Mouse (Mus musculus) layer of hippocampus, postnatal 36 days (tissue): Measurements from ENCODE around the gene Gm10134. TPM values are rescaled to one million over a fixed set of nuclear protein-coding genes. Genes with fewer than 3 reads are reported as not detected.
A peak's percentile ranks its signal among the peaks of the same experiment; 100 is the strongest.
"Not testable (repeated sequence)": the region's sequence is repeated elsewhere in the genome, so short reads cannot be mapped to it uniquely, and the experiment has no call there.

ENCODE experiments used
- DNase-seq, 2 experiments: peaks; one replicate each; pipeline ENCODE4 v3.0.0; 2022
- total RNA-seq, 2 experiments: library from RNA; stranded (reverse); gene quantifications; 2 replicates each; pipeline ENCODE4 v1.2.3; 2021

Gene Gm10134
- total RNA-seq, 2 experiments from 2014 or later: 1.9 TPM; not detected in 1

DNA sequence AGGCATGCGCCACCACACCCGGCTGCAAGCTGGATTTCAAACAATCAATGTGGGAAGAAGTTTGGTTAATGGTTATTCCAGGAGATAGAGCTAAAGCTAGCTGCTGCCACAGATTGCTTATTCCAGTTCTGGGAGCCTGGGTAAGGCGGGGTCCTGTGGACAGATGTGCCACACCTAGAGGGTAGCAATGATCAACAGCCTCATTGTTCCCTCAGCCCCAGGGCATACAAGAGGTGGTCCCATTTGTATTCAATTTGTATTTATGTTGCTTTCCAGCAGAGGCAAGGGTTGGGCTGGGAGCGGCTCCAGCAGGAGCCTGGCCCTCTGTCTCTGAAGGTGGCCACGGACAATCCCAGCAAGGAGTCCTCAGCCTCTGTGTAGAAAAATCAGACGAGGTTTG, 396 bp downstream of the Gm10134 start:
- no peak for DNase-seq

DNA sequence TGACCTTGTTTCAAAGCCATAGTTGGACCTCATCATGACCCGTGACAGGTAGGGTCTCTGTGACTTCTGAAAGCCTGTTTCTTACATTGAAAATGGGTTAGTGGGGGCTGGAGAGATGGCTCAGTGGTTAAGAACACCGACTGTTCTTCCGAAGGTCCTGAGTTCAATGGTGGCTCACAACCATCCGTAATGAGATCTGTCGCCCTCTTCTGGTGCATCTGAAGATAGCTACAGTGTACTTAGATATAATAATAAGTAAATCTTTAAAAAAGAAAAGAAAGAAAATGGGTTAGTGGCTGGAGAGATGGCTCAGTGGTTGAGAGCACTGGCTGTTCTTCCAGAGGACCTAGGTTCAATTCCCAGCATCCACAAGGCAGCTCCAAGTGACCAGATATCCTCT, 5.7 kb downstream of the Gm10134 start:
- DNase-seq: not testable (repeated sequence)

DNA sequence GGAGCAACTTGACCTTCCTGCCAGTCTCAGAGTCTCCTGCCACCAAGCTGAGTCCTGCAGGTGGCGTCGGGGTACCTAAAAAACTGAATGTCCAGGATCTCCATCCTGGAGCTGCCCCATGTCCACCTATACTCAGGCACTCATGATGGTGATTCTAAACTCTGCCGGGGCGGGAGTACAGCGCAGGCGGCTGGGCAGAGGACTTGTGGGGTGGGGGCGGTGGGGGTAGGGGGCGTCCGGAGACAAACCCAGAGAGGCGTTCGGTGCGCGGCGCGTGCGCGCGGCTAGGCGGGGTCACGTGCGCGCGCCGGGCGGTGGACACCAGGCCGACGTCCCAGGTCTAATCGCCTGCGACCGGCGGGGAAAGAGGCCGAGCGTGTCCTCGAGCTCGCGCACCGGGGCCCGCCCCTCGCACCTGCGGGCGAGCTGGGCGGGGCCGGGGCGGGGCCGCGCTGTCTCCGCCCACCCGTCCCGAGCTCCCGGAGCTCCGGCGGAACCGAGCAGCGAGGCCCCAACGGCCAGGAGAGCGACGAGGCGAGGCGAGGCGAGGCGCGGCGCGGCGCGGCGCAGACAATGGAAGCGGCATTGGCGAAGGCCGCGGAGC, 7.0 kb downstream of the Gm10134 start, which contains the start of gene Ralgds:
Ralgds (plus strand) TSS at position 328 of the 604 bp plus-strand sequence.
- DNase-seq: peak in 1 of 2 experiments; percentile 46

DNA sequence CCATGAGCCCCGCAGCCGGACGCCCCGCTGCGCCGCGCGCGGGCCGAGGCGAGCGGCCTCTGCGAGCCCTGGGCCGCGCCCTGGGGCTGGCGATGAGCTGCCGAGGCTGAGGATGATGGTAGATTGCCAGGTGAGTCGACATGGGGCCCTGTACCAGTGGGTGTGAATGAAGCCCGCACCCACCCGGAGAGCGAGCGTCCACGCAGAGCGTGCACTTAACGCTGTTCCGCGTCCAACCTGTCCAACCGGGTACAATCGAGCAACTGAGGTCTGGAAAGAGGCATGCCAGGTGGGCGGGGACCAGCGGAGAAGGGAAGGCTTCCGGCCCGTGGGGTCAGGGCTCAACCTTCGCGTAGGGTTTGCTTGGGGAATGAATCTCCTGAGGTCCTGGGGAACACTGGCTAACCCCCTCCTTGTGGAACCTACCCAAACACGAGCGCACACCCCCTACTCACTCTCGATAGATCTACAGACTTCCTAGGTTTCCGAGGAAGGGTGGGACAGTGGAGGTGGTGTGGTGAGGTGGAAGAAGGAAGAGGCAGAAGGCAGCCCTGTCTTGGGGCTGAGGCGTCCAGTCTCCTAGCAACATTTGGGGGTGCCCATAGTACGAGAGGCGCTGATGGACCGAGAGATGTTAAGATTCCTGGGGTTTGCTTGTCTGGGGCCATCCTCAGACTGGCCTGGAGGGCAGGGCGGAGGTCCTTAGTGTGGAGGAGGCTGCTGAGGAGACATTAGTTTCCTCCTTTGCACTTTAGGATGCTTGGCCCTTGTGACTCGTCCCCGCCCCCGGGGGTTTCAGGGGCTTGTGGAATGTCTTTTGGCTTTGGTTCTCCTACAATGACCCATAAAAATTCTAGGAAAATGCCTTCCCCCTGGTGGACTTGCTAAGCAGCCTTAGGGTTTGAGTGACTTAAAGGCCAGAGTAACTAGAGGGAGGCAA, 7.8 kb downstream of the Gm10134 start:
- peak in 1 of 2 experiments; percentile 40 for DNase-seq

DNA sequence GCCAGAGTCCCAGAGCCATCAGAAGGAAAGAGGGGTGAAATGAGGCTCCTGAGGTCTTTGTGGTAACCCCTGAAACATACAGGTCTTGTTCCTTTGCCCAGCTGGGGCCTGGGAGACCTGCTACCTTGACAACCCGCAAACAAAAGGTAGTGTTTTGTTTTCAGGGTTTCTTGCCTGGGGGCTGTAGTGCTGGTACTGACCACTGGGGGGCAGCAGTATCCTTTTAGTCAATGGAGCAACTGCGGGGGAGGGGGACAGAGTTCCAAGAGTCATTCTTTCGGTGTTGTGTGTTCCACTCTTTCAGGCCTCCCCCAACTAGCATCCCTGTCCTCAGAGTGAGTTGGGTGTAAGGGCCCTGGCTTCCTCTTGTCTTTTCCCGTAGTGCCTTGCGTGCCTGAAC, 8.6 kb downstream of the Gm10134 start:
- DNase-seq: peak; percentile 81 to 85

DNA sequence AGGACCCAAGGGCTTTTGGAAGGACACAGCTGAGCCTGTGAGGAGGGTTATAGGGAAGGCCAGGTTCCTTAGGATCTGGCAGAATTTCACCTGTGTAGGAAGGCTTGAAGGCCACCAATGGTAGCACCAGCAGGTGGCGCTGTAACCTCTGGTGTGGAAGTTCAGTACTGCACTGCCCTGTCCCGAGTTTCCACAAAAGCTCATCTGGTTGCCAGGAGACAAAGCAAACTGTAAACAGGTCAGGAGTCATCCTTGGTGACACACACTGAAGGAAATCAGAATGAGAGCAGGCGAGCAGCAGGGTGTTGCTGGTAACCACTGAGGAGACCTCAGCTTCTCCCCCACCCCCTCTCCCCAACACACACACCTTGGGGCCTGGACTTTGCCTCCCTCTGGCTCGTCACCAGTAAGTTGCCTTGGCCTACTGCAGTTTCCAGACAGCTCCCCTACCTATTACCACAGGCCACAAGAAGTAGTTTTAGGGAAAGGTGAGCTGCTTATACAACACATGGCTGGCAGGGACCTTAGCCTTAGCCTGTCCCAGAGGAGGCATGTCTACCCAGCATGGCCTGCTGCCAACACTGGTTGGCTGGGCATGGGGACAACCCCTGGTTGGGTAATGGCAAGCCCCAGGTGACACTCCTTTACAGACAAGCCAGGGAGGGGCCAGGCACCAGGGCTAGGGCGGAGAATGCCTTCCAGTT, 11.5 kb downstream of the Gm10134 start:
- peak in 1 of 2 experiments; percentile 46 for DNase-seq

DNA sequence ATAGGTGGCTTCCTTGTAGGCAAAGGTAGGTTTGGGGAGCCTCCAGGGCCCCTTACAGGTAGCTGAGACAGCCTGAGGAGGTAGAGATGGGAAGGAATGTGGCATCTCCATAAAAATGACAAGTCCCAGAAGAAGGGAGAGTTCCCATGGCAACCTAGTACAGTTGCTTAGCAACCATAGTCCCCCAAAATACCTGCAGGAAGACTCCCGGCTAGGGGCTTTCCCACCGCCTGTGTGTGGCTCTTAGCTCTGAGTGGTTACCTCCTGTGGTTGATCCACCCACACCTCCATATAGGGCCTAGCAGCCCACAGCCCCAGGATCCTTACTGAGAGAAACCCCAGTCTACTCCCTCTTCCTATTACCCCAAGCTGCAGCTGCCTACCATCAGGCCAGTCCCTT, 12.3 kb downstream of the Gm10134 start:
- peak in 1 of 2 experiments; percentile 45 for DNase-seq

DNA sequence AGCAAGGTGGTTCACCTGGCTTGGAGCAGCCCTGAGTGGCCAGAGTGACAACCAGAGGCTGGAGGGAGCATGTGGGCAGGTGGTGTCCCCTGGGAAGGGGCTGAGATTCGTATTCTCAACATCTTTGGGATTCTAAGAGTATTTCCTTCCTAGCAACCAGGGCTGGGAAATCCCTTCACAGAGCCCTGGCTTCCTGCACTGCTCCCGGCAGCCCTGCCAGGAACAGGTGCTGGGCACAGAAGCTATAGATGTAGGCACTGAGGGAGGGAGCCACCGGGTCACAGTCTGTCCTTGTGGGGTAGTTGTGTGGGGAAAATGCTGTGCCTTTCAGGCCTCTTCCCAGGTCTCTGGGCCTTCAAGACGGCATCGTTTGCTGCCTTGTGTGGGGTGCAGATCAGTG, 14.7 kb downstream of the Gm10134 start:
- DNase-seq: no peak

DNA sequence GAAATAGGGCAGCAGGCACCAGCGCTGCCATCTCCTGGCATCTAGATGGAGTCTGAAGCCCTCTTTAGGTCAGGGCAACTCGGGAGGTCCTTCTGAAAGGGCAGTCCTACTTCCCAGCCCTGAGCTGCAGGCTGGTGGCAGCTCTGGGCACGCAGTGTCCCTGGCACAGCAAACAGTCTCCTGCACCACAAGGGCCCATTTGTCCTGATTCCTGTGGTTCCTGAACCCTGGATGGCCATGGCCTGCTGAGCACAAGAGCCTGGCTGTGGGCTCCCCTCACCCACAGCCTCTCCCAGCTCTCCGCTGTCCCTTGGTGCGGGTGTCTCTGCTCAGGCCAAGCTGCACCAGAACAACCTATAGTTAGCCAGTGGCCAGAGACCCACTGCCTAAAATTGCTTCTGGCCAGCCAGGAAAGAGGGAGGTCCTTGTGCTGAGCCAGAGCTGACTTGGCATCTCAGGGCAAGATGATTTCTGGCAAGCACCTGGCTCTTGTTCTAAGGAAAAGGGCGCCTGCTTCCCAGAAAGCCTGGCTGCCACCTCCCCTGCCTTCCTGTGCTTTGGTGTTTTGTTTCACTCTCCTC, 15.8 kb downstream of the Gm10134 start:
- DNase-seq: peak; percentile 71 to 82

DNA sequence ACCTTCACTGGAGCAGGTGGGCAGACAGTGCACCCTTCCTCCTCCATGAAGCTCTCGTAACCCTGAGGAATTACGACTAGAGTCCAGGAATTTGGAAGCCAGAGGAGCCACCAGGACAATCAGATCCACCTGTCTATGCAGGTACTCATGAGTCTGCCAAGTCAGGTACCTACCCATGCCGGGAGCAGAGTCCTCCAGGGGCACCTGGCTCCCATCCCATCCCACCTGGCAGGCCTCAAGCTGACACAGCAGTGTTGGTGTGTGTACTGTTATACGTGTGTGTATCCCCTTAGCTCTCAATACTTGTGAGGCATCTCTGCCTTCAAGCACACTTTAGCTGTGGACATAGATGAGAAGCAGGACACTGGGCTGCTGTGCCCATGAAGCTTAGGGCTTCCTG, 16.3 kb downstream of the Gm10134 start:
- peak in 1 of 2 experiments; percentile 11 for DNase-seq

DNA sequence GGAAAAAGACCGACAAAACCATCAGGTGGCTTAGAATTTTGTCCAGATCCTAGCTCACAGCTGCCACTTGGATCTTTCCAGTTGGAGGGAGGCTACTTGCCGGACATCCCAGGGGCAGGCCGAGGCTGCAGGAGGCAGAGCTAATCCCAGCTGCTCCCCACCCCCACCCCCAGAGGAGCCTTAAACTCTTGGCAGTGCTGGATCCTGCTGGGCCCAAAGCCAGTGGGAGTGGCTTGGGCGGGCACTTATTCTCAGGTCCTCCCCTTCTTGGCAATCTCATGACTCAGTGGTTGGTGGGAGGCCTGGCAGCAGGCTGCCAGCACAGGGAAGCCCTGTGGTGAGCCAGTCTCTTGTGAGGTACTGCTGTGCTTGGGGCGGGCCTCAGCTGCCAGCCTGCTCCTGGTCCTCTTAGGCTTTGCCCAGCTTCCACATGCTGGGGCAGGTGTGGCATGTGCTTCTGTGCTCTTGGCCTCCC, 17.8 kb downstream of the Gm10134 start:
- peak; percentile 90 for DNase-seq

DNA sequence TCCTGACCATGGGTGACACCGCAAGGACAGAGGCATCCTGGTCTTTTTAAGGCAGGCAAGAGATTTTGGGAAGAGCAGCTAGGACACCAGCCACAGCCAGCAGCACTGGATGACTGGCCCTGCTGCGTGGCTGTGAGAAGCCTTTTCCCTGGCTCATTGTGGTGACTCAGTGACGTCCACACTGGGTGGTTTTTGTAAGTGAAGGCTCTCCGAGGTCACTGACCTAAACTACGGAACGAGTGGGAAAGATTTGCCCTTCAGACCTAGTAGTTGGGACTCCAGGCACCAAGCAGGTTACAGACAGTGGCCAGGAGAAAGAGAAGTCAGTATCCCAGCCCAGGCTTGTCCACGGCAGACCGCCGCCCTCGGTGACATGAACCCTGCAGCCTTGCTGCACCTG, 18.5 kb downstream of the Gm10134 start:
- DNase-seq: no peak

DNA sequence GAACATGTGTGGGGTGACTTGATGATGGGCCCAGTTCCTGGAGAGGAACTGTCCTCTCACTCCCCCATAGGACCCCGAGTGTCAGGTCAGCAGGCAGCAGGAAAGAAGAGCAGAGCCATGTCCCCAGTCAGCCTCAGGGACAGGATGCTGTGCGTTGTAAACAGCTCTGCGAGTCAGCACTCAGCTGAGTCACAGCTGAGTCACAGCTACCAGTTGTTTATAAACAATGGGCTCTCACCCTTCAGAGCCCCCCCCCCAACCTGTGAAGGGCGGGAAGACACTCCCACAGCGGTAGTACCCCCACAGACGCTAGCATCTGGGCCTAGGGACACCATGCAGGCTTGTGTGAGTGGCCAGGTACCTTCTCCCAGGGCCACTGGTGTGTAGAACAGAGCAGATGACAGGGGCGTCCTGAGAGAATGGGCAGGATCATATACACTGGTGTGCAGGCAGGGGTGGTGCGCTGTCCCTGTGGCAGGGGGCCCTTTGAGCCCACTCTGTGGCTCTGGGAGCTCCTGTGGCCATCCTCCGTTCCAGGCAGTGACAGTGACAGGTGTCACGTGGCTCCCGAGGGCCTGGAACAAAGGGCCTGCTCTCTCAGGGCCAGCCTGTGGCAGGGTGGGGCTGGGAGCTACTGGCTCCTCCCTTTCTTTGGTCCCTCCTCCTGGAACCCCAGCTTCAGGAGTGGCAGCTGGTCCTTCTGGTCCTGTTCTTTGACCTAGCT, 19.5 kb downstream of the Gm10134 start:
- peak in 1 of 2 experiments; percentile 68 for DNase-seq

DNA sequence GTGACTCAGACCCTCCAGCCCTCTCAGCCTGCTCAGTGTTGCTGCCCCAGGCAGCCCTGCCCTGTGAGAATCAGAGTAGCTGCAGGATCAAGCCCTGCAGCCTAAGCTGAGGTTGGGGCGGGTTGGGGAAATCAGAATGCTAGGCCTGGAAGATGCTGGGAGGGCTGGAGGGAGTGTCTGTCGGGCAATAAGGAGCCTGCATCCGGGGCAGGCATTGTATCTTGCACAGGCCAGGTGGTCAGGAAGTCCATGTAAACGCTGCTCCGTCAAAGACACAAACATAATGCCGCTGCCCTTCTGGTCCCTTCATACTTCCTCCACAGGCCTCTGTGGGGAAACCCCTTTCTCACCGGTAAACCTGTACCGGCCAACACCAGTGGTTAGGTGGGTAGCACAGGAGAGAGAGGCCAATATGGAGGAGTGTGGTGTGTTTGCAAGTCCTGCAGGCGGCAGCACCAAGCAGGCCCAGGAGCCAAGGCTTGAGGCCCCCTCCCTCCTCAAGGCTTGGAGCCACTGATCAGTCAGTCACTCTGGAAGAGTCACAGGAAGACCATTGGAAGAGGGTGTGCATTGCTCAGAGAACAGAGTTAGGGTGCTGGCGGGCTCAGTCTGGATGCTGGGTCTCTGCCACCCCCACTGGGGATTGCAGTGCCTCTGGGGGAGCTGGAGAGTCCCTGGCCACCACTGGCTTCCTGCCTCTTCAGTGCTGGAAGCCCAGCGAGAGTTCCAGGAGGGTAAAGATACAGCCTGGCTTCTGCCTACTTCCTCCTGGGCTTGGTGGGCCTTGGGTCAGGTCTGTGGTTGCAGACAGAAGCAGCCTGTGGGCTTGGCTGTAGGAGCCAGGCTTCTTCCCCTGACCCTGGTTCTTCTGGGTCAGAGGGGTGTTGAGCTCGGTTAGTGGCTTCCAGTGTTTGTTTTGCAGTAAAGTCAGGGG, 20.3 kb downstream of the Gm10134 start:
- no peak for DNase-seq

DNA sequence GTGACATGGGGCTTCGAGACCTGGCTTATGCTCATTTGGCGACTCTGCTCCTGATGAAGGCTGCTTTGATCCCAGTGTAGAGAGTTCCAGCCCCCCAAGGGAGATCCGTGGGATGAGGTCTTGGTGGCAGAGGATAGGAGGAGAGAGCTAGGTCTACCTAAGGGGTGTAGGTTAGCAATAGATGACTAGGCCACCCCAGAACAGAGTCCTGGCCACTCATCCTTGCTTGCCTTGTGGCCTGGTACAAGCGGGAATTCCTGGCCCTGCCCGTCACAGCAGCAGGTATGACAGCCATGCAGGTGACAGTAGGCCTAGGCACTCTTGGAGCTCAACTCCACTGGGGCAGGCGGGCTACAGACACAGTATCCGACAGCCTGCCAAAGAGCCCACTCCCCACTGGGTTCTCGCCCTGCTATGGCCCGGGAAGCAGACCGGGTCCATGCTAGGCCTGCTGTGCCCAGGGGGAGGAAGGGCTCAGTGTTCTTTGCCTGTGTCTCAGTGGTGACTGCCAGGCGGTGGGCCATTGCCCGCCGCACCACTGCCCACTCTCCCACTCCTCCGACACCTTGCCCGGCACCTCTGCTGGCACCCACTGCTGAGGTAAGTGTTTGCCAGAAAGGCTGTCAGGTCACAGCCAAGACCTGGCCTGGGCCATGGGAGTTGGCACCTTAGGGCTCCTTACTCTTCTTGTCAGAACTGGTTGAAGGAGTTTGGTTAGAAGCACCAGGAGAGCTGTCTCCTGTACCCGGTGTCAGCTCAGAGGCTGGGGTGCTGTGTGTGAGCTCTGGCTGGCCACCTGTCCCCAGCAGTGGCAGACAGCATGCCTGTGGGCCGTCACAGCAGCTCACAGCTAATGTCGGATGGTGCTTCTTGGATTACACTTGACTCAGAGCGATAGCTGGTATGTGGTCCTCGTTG, 21.8 kb downstream of the Gm10134 start:
- DNase-seq: no peak

DNA sequence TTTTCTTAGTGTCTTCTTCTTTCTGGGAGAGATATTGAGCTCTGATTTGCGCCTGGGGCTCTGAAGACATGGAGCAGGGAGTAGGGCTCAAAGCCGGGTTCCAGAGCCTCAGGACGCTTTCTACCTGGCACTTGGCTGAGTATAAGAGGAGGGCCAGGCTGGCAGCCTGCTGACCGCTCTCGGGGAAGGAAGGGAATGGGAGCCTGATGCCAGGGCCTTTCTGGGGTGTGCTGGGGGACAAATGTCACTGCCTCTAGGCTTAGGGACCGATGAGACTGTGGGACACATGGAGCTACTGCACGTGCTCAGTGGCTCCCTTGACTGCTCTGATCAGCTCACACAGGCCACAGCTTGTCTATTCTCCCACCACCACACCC, 22.4 kb downstream of the Gm10134 start:
- DNase-seq: no peak

DNA sequence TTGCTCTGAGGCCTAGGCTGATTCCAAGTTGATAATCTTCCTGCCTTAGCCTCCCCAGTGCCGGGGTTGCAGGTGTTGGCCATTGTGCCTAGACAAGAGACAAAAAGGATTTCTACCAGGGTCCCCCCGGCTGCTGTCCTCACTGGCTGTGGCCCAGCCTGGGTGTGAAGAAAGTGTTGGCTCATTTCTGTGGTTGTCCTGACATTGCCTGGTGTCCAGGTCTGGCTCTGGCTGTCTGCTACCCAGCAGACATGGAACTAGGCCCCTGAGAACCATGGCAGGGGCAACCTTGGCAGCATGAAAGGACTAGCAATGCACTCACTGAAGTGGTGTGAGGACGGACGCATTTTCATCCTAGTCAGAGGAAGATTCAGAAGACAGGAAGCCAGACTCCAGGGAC, 24.0 kb downstream of the Gm10134 start:
- no peak for DNase-seq

DNA sequence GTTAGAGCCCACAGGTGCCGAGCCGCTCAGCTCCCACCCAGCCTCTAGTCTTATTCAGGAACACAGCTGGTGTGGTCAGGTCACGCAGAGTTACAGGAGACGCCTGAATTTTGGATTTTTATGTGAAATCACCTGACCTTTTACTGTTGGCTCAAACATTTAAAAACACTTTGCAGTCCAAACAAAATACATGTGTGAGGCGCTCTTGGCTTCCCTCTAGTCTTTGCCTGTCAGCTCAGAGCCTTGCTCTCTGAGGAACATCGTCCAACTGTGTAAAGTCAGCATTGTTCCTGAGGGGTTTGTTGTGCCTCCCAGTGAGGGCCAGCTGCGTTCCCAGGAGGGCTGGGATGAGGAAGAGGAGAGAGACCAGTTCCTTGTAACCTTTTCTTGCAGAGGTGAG, 24.4 kb downstream of the Gm10134 start:
- no peak for DNase-seq

DNA sequence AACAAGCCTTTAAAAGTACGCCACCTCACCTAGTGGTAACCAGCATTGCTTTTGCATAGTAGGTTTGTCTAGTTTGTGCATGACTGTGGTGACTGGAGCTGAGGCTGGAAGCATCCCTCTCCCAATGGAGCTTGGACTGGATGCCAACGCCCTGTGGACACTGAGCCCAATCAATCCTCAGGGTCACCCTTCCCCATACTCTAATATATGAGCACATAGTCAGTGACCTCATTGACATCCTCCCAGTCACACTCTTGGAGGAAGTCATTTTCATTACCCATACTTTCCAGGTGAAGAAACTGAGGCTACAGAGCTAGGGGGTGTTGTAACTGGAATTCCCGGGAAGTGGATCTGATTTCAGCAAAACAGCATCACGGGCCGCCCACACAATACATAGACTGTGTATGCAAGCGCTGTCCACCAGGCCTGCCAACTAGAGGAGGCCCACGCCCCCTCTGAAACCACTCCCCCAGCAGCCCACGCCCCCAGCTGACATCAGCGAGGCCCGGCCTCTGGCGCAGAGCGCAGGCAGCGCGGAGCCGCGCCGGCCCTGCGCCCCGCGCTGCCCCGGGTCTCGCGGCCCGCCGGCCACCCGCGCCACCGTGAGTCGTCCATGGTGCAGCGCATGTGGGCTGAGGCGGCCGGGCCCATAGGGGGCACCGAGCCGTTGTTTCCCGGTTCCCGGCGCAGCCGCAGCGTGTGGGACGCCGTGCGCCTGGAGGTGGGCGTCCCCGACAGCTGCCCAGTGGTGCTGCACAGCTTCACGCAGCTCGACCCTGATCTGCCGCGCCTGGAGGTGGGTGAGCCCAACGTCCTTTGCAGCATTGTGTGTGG, 27.3 kb downstream of the Gm10134 start:
- DNase-seq: peak; percentile 89 to 90
